Mouse (Mus musculus) intestine, postnatal 0 days (tissue): ENCODE results near the gene Jaml. TPM values are rescaled to one million over a fixed set of nuclear protein-coding genes. Genes with fewer than 3 reads are reported as not detected.

Experiments
- ATAC-seq: fragments of 200-750 bp; cut with Nextera tagmentation; 2 replicates; pipeline ENCODE4 v1.8.0; 2017; ENCODE audit warnings: mild to moderate bottlenecking, moderate TSS enrichment, moderate library complexity
- H3K27ac ChIP-seq: fragments of 300-500 bp; sonication (generic); 2 replicates; pipeline ENCODE4 v1.5.1; 2014; ENCODE audit warnings: mild to moderate bottlenecking, low read depth, low read length, moderate library complexity
- H3K27me3 ChIP-seq: fragments of 300-500 bp; sonication (generic); replicated peaks from 2 replicates; pipeline ENCODE4 v1.6.1; 2014; ENCODE audit warnings: low read length, mixed read lengths; ENCODE audit not compliant: control insufficient read depth, insufficient read depth
- H3K36me3 ChIP-seq: fragments of 300-500 bp; sonication (generic); 2 replicates; pipeline ENCODE4 v1.6.1; 2014; ENCODE audit warnings: mild to moderate bottlenecking, moderate library complexity; ENCODE audit not compliant: control insufficient read depth, insufficient read depth
- H3K4me1 ChIP-seq: fragments of 300-500 bp; sonication (generic); replicated peaks from 2 replicates; pipeline ENCODE4 v1.6.1; 2014; ENCODE audit warnings: antibody characterized with exemption, low read length, mixed read lengths; ENCODE audit not compliant: control insufficient read depth, insufficient read depth
- H3K4me2 ChIP-seq: fragments of 300-500 bp; sonication (generic); replicated peaks from 2 replicates; pipeline ENCODE4 v1.6.1; 2014; ENCODE audit warnings: low read depth, mild to moderate bottlenecking, moderate library complexity
- H3K4me3 ChIP-seq: fragments of 300-500 bp; sonication (generic); 2 replicates; pipeline ENCODE4 v1.5.1; 2014; ENCODE audit warnings: low read depth, low read length
- H3K9ac ChIP-seq: fragments of 300-500 bp; sonication (generic); 2 replicates; pipeline ENCODE4 v1.6.1; 2014; ENCODE audit warnings: mild to moderate bottlenecking, low read depth, low read length
- H3K9me3 ChIP-seq: fragments of 300-500 bp; sonication (generic); 2 replicates; pipeline ENCODE4 v1.6.1; 2016; ENCODE audit warnings: mixed run types; ENCODE audit not compliant: control insufficient read depth
- CTCF ChIP-seq: sonication (generic); IDR thresholded peaks from 2 replicates; pipeline ENCODE4 v1.5.1; 2016; ENCODE audit warnings: low read depth, mild to moderate bottlenecking, control low read depth, antibody characterized with exemption, moderate library complexity
- WGBS: fragments of 180-500 bp; shearing (Covaris S2); extraction: QIAGEN DNeasy Blood & Tissue Kit; methylation state at CpG from one replicate; pipeline ENCODE4 v1.1.7; 2014; 5-methylcytosine and 5-hydroxymethylcytosine counted together
- polyA plus RNA-seq: library from polyadenylated mRNA; unstranded; fragments of >200 nt; fragmentation: Nextera tagmentation; extraction: Ambion mirVana; gene quantifications from 2 replicates; pipeline ENCODE4 v1.2.1, GENCODE M21; 2015

The Jaml gene
- polyA plus RNA-seq, 1 experiment from 2014 or later = 221 TPM

DNA sequence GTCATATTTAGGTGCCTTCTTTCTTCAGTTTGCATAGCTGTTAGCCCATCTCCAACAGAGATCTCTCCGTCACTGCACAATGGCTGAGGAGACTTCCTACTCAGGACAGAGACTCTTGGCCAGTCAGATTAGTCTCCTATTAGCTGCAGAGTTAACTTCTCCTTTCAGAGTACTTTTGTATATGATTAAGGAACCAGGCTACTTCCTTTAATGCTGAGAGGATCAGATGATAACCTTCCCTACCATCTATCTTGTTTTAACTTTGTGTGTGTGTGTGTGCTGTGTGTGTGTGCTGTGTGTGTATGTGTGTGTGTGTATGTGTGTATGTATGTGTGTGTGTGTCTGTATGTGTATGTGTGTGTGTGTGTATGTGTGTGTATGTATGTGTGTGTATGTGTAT is 29.3 kb upstream of the Jaml start:
- H3K27me3 ChIP-seq = no peaks in the 10 kb centered on the region
- 84% methylated on average over 1 of the region's 1 CpGs for WGBS
- H3K4me2 ChIP-seq = no peak overlapping the region
- no peak for ATAC-seq
- H3K4me1 ChIP-seq = no peaks in the 10 kb centered on the region
- H3K36me3 ChIP-seq = no peaks in the 10 kb centered on the region
- H3K9me3 ChIP-seq = no peaks in the 10 kb centered on the region
- no peak overlapping the region for H3K4me3 ChIP-seq
- no peak overlapping the region for H3K9ac ChIP-seq
- no peak overlapping the region for H3K27ac ChIP-seq
- no peak for TF ChIP-seq CTCF

DNA sequence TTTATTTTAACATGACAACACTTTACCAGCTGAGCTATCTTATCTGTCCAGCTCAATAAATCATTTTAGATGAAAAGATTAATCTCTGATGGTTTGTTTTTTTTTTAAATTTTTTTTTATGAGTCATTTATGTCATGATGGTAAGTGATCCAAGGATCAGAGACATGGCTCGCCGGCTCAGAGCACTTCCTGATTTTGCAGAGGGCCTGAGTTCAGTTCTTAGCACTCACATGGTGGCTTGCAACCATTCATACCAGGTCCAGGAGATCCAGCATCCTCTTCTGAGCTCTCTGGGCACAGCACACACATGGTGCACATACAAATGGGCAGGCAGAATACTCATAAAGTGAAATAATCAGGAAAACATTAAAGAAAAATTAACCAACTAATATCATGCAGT is 28.7 kb upstream of the Jaml start:
- no peak for ATAC-seq
- H3K36me3 ChIP-seq = no peaks in the 10 kb centered on the region
- no peaks in the 10 kb centered on the region for H3K9me3 ChIP-seq
- no peak overlapping the region for H3K4me2 ChIP-seq
- H3K4me1 ChIP-seq = no peaks in the 10 kb centered on the region
- H3K9ac ChIP-seq = no peak overlapping the region
- no peaks in the 10 kb centered on the region for H3K27me3 ChIP-seq
- no peak for TF ChIP-seq CTCF
- 71% methylated on average over 2 of the region's 2 CpGs for WGBS
- H3K4me3 ChIP-seq = no peak overlapping the region
- H3K27ac ChIP-seq = no peak overlapping the region

GRCm38 (mm10) chr9:45055082-45055713 is 23.8 kb upstream of the Jaml start, which contains the start of gene Mpzl3:
Mpzl3 (plus strand) TSS chr9:45055186.
- ATAC-seq = peak; percentile 87
- Histone ChIP-seq H3K4me1 (peaks cover 2% of the 10 kb centered on the region; the same call in 1 of the 2 replicates), H3K4me2 (peak within 1 kb of the TSS; percentile 72), H3K4me3 (peak within 1 kb of the TSS; percentile 52), H3K27me3 (no peaks in the 10 kb centered on the region), H3K36me3 (no peaks in the 10 kb centered on the region), H3K9ac (peak within 1 kb of the TSS; percentile 31), H3K9me3 (no peaks in the 10 kb centered on the region), H3K27ac (peak within 1 kb of the TSS; percentile 86)
- peak; percentile 45 for TF ChIP-seq CTCF
- under 1% methylated on average over 33 of the region's 33 CpGs for WGBS

DNA sequence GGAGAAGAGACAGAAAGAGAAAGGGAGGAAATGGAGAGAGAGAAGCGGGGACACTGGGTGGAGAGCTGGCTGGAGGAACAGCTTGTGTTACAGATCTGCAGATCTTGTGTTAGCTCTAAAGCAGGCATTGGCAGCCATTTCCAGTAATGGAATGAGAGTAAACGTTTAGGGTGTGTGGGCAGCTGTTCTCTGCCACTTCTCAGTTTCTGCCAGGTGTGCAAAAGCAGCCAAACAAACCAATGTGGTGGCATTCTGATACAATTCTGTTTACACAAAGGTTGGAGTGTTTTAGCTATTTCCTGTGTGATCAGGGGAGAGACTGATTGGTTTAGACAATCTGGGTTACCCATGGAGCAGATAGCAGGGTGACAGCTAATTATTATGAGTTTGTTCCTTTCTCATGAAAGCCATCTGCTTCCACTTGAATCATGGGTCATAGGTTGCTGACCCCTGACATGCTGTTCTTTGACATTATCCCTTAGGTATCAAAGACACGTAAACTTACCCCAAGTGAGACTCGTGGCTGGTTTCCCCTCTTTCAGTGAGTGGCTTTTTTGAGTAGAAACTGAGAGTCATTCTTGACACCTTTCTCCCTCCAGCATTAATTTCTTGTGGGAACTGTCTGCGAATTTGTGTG is 20.6 kb upstream of the Jaml start:
- Histone ChIP-seq H3K27me3 (no peaks in the 10 kb centered on the region), H3K36me3 (no peaks in the 10 kb centered on the region), H3K9me3 (no peaks in the 10 kb centered on the region), H3K4me2 (no peak overlapping the region), H3K4me3 (no peak overlapping the region), H3K9ac (no peak overlapping the region), H3K27ac (no peak overlapping the region), H3K4me1 (peaks cover 5% of the 10 kb centered on the region; the same call in 1 of the 2 replicates)
- WGBS = 42% methylated on average over 5 of the region's 5 CpGs
- TF ChIP-seq CTCF = no peak
- no peak for ATAC-seq

DNA sequence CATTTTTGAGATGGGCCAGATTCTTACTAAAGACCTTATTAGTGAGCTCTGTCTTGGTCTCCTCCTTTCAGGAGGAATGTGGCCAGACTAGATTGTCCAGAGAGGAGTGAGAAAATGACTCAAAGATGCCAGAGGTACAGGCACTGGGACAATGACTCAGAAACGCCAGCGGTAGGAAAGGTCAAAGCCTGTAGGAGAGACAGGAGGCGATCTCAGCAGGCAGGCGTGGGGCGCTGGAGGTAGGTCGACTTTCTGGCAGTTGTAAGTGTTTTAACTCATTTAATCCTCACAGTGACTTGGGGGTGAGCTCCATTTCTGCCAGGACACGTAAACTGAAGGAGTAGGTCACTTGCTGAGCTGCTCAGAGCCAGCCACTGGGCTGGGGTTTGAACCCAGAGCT is 18.8 kb upstream of the Jaml start:
- Histone ChIP-seq H3K4me3 (no peak overlapping the region), H3K4me2 (no peak overlapping the region), H3K9ac (no peak overlapping the region), H3K27me3 (no peaks in the 10 kb centered on the region), H3K36me3 (no peaks in the 10 kb centered on the region), H3K4me1 (peaks cover 5% of the 10 kb centered on the region; the same call in 1 of the 2 replicates), H3K27ac (peak overlapping the region; percentile 7; the same call in 1 of the 2 replicates), H3K9me3 (no peaks in the 10 kb centered on the region)
- no peak for TF ChIP-seq CTCF
- no peak for ATAC-seq
- WGBS = 33% methylated on average over 7 of the region's 7 CpGs

GRCm38 (mm10) chr9:45062677-45063076 is 16.3 kb upstream of the Jaml start:
- no peak overlapping the region for H3K4me2 ChIP-seq
- peaks cover 5% of the 10 kb centered on the region; the same call in 1 of the 2 replicates for H3K4me1 ChIP-seq
- no peak overlapping the region for H3K9ac ChIP-seq
- ATAC-seq = peak; percentile 50; the same call in 1 of the 2 replicates
- H3K36me3 ChIP-seq = no peaks in the 10 kb centered on the region
- no peaks in the 10 kb centered on the region for H3K9me3 ChIP-seq
- WGBS = 36% methylated on average over 3 of the region's 3 CpGs
- H3K27me3 ChIP-seq = no peaks in the 10 kb centered on the region
- no peak for TF ChIP-seq CTCF
- H3K4me3 ChIP-seq = no peak overlapping the region
- H3K27ac ChIP-seq = no peak overlapping the region
